Mouse (Mus musculus) limb, embryonic 15.5 days (tissue): ENCODE measurements around the gene Golgb1. TPM values are rescaled to one million over a fixed set of nuclear protein-coding genes. Genes with fewer than 3 reads are reported as not detected.

Experiments used
- ATAC-seq: fragments of 200-750 bp; cut with Nextera tagmentation; 2 replicates; pipeline ENCODE4 v1.8.0; 2017; ENCODE audit warnings: low read depth, moderate TSS enrichment; ENCODE audit not compliant: insufficient number of reproducible peaks, low FRiP score, low TSS enrichment
- H3K27ac ChIP-seq: fragments of 300-500 bp; sonication (generic); 2 replicates; pipeline ENCODE4 v1.5.1; 2015; ENCODE audit warnings: moderate library complexity, mild to moderate bottlenecking, inconsistent platforms
- H3K27me3 ChIP-seq: fragments of 300-500 bp; sonication (generic); 2 replicates; pipeline ENCODE4 v1.6.1; 2015; ENCODE audit warnings: inconsistent platforms
- H3K36me3 ChIP-seq: fragments of 300-500 bp; sonication (generic); 2 replicates; pipeline ENCODE4 v1.6.1; 2015; ENCODE audit warnings: inconsistent platforms
- H3K4me1 ChIP-seq: fragments of 300-500 bp; sonication (generic); 2 replicates; pipeline ENCODE4 v1.6.1; 2015; ENCODE audit warnings: inconsistent platforms
- H3K4me2 ChIP-seq: fragments of 300-500 bp; sonication (generic); 2 replicates; pipeline ENCODE4 v1.6.1; 2015; ENCODE audit warnings: mild to moderate bottlenecking, inconsistent platforms
- H3K4me3 ChIP-seq: fragments of 300-500 bp; sonication (generic); 2 replicates; pipeline ENCODE4 v1.5.1; 2015; ENCODE audit warnings: mild to moderate bottlenecking, inconsistent platforms
- H3K9ac ChIP-seq: fragments of 300-500 bp; sonication (generic); 2 replicates; pipeline ENCODE4 v1.6.1; 2015; ENCODE audit warnings: inconsistent platforms
- H3K9me3 ChIP-seq: fragments of 300-500 bp; sonication (generic); 2 replicates; pipeline ENCODE4 v1.6.1; 2016; ENCODE audit warnings: inconsistent platforms
- WGBS: fragments of 180-500 bp; shearing (Covaris S2); methylation state at CpG from one replicate; pipeline ENCODE4 v1.1.7; 2015; 5-methylcytosine and 5-hydroxymethylcytosine counted together
- polyA plus RNA-seq: library from polyadenylated mRNA; unstranded; fragments of >200 nt; fragmentation: Nextera tagmentation; extraction: Ambion mirVana; gene quantifications from 2 replicates; pipeline ENCODE4 v1.2.1, GENCODE M21; 2015

Golgb1 gene
- polyA plus RNA-seq, 1 experiment from 2014 or later = 116 TPM

DNA sequence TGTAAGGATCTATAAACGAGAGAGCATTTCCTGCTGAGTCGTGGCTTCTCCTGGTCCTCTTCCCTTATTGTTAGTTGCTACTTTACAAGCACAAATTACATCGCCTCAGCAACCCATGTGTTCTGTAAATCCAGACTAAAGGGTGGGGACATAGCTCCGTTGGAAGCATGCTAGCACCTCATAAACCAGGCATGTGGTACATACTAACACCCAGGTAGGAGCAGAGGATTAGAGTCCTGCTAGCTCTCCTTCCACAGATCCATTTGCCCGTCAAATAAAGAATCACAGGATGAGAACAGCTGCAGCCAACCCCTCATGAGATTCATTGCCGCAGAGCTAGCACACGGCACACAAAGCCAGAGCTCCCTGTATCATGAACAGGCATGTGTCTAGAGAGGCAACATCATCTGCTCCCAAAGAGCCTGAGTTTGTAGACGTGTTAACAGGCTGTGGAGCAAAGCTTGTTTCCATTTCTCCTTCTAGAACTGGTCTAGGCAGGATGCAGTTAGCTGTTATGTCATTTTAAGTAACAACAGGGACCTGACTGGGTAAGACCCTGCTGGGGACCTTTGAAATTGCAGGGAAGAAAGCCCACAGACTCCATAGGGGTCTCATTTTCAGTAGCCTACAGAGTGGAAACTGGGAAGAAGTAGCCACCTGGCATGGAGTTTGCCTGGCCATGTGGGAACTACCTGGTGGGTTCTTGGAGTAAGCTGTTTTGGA is 74.8 kb downstream of the Golgb1 start:
- no peak overlapping the region for H3K4me2 ChIP-seq
- no peak overlapping the region for H3K9ac ChIP-seq
- no peaks in the 10 kb centered on the region for H3K9me3 ChIP-seq
- H3K27me3 ChIP-seq = no peaks in the 10 kb centered on the region
- WGBS = 26% methylated on average over 8 of the region's 8 CpGs
- no peak for ATAC-seq
- no peak overlapping the region for H3K4me3 ChIP-seq
- H3K4me1 ChIP-seq = no peaks in the 10 kb centered on the region
- no peak overlapping the region for H3K27ac ChIP-seq
- H3K36me3 ChIP-seq = no peaks in the 10 kb centered on the region

- Histone ChIP-seq H3K27me3 (no peaks in the 10 kb centered on the region), H3K4me1 (no peaks in the 10 kb centered on the region), H3K27ac (no peak overlapping the region), H3K4me3 (no peak overlapping the region), H3K4me2 (no peak overlapping the region), H3K36me3 (no peaks in the 10 kb centered on the region), H3K9me3 (no peaks in the 10 kb centered on the region), H3K9ac (no peak overlapping the region)
- WGBS = 51% methylated on average over 4 of the region's 4 CpGs
- no peak for ATAC-seq
These were observed 76.1 kb downstream of the Golgb1 start for GRCm38 (mm10) chr16:36951029-36951428.

GRCm38 (mm10) chr16:36955106-36955505 is 80.2 kb downstream of the Golgb1 start:
- no peak overlapping the region for H3K27ac ChIP-seq
- 78% methylated on average over 11 of the region's 11 CpGs for WGBS
- ATAC-seq = no peak
- no peaks in the 10 kb centered on the region for H3K4me1 ChIP-seq
- H3K27me3 ChIP-seq = no peaks in the 10 kb centered on the region
- H3K4me3 ChIP-seq = no peak overlapping the region
- no peaks in the 10 kb centered on the region for H3K9me3 ChIP-seq
- H3K9ac ChIP-seq = no peak overlapping the region
- no peak overlapping the region for H3K4me2 ChIP-seq
- no peaks in the 10 kb centered on the region for H3K36me3 ChIP-seq

DNA sequence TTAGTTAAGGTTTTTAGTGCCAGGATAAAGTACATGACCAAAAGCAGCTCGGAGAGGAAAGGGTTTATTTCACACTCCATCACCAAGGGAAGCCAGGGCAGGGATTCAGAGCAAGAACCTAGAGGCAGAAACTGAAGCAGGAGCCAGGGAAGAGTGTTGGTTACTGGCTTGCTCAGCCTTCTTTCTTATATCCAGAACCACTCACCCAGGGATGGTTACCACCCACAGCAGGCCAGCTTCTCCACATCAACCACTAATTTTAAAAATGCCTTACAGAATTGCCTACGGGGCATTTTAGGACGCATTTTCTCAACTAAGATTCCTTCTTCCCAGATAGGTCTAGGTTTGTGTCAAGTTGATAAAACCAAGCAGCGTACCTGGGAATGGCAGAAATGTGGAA is 88.5 kb downstream of the Golgb1 start:
- no peaks in the 10 kb centered on the region for H3K36me3 ChIP-seq
- no peak for ATAC-seq
- 81% methylated on average over 4 of the region's 4 CpGs for WGBS
- no peaks in the 10 kb centered on the region for H3K27me3 ChIP-seq
- no peak overlapping the region for H3K4me3 ChIP-seq
- no peaks in the 10 kb centered on the region for H3K9me3 ChIP-seq
- H3K27ac ChIP-seq = no peak overlapping the region
- H3K9ac ChIP-seq = no peak overlapping the region
- 0 out of 2 replicates have a peak, but pooled peaks cover 2% of the 10 kb centered on the region for H3K4me1 ChIP-seq
- H3K4me2 ChIP-seq = no peak overlapping the region

- H3K27ac ChIP-seq = no peak overlapping the region
- no peak for ATAC-seq
- no peak overlapping the region for H3K9ac ChIP-seq
- H3K4me1 ChIP-seq = no peaks in the 10 kb centered on the region
- H3K36me3 ChIP-seq = no peaks in the 10 kb centered on the region
- H3K9me3 ChIP-seq = no peaks in the 10 kb centered on the region
- WGBS = 82% methylated on average over 2 of the region's 2 CpGs
- no peaks in the 10 kb centered on the region for H3K27me3 ChIP-seq
- no peak overlapping the region for H3K4me2 ChIP-seq
- H3K4me3 ChIP-seq = no peak overlapping the region
These were observed 104.2 kb downstream of the Golgb1 start for GRCm38 (mm10) chr16:36979127-36979526.

Other genes with a start within 250 kb of the Golgb1 start
- 2.9 TPM in 2 replicates for gene Cd86, start 209.1 kb upstream of the Golgb1 start, polyA plus RNA-seq
- gene Ildr1, start 181.2 kb upstream of the Golgb1 start, polyA plus RNA-seq = 1.8 and 2.1 TPM in 2 replicates
- 3.4 and 4.9 TPM in 2 replicates for gene Slc15a2, start 90.2 kb upstream of the Golgb1 start, polyA plus RNA-seq
- 32.6 and 36.1 TPM in 2 replicates for gene Iqcb1, start 46.8 kb upstream of the Golgb1 start, polyA plus RNA-seq
- 9.8 and 10.7 TPM in 2 replicates for gene Eaf2, start 137 bp upstream of the Golgb1 start, polyA plus RNA-seq
- gene Hcls1, start 59.8 kb downstream of the Golgb1 start, polyA plus RNA-seq = 7.6 and 9.1 TPM in 2 replicates
- gene Fbxo40, start 115.3 kb downstream of the Golgb1 start, polyA plus RNA-seq = 0.31 and 0.32 TPM in 2 replicates
- 4.9 and 5.9 TPM in 2 replicates for gene Polq, start 136.6 kb downstream of the Golgb1 start, polyA plus RNA-seq